Mouse (Mus musculus) megakaryocyte, embryonic 14.5 days (primary cell): ENCODE results near the gene Nfix.

Experiments
- FLI1 ChIP-seq: IDR thresholded peaks from 2 replicates; pipeline ENCODE4 v1.6.1; 2012; ENCODE audit warnings: low read length, inconsistent platforms, mixed read lengths
- GATA1 ChIP-seq: IDR thresholded peaks from 3 replicates; pipeline ENCODE4 v1.6.1; 2012; ENCODE audit warnings: mixed read lengths, low read length, inconsistent platforms, borderline replicate concordance

- TF ChIP-seq GATA1 (no peak), FLI1 (no peak)
These were observed 14.7 kb downstream of the Nfix start for GRCm38 (mm10) chr8:84785506-84785755.
